Mouse (Mus musculus) kidney, embryonic 14.5 days (tissue): Measurements from ENCODE around the gene Hnrnph3. TPM values are rescaled to one million over a fixed set of nuclear protein-coding genes. Genes with fewer than 3 reads are reported as not detected.
"Not testable (repeated sequence)": the region's sequence is repeated elsewhere in the genome, so short reads cannot be mapped to it uniquely, and the experiment has no call there.

Experiments used
- ATAC-seq: fragments of 200-750 bp; cut with Nextera tagmentation; 2 replicates; pipeline ENCODE4 v1.8.0; 2017; ENCODE audit warnings: moderate number of reproducible peaks, mild to moderate bottlenecking, moderate TSS enrichment, moderate library complexity; ENCODE audit not compliant: low FRiP score, low TSS enrichment
- H3K27ac ChIP-seq: fragments of 300-500 bp; sonication (generic); 2 replicates; pipeline ENCODE4 v1.5.1; 2014; ENCODE audit warnings: low read depth, mild to moderate bottlenecking, low read length, moderate library complexity, mixed read lengths
- H3K27me3 ChIP-seq: fragments of 300-500 bp; sonication (generic); 2 replicates; pipeline ENCODE4 v1.6.1; 2014; ENCODE audit warnings: mild to moderate bottlenecking, low read length; ENCODE audit not compliant: control insufficient read depth, insufficient read depth
- H3K36me3 ChIP-seq: fragments of 300-500 bp; sonication (generic); 2 replicates; pipeline ENCODE4 v1.6.1; 2014; ENCODE audit warnings: low read length, mixed read lengths; ENCODE audit not compliant: control insufficient read depth, insufficient read depth
- H3K4me1 ChIP-seq: fragments of 300-500 bp; sonication (generic); 2 replicates; pipeline ENCODE4 v1.6.1; 2014; ENCODE audit warnings: low read length, mixed read lengths; ENCODE audit not compliant: control insufficient read depth, insufficient read depth
- H3K4me2 ChIP-seq: fragments of 300-500 bp; sonication (generic); replicated peaks from 2 replicates; pipeline ENCODE4 v1.6.1; 2014; ENCODE audit warnings: low read depth, mild to moderate bottlenecking, low read length
- H3K4me3 ChIP-seq: fragments of 300-500 bp; sonication (generic); 2 replicates; pipeline ENCODE4 v1.5.1; 2014; ENCODE audit warnings: mild to moderate bottlenecking, low read length
- H3K9ac ChIP-seq: fragments of 300-500 bp; sonication (generic); 2 replicates; pipeline ENCODE4 v1.6.1; 2014; ENCODE audit warnings: low read depth, mild to moderate bottlenecking, low read length, moderate library complexity
- H3K9me3 ChIP-seq: fragments of 300-500 bp; sonication (generic); 2 replicates; pipeline ENCODE4 v1.6.1; 2016; ENCODE audit warnings: low read length; ENCODE audit not compliant: control insufficient read depth
- WGBS: fragments of 180-500 bp; shearing (Covaris S2); extraction: QIAGEN DNeasy Blood & Tissue Kit; methylation state at CpG from one replicate; pipeline ENCODE4 v1.1.7; 2014; 5-methylcytosine and 5-hydroxymethylcytosine counted together
- polyA plus RNA-seq: library from polyadenylated mRNA; unstranded; fragments of >200 nt; fragmentation: Nextera tagmentation; extraction: Ambion mirVana; gene quantifications from 2 replicates; pipeline ENCODE4 v1.2.1, GENCODE M21; 2014

Gene Hnrnph3
- polyA plus RNA-seq, 1 experiment from 2014 or later, result 86.8 TPM

GRCm38 (mm10) chr10:63056966-63057750, 33.1 kb upstream of the Hnrnph3 start:
- H3K9me3 ChIP-seq, result no peaks in the 10 kb centered on the region
- no peaks in the 10 kb centered on the region for H3K27me3 ChIP-seq
- H3K4me2 ChIP-seq, result no peak overlapping the region; the same call in 1 of the 2 replicates
- no peak overlapping the region for H3K9ac ChIP-seq
- no peak overlapping the region for H3K27ac ChIP-seq
- H3K4me1 ChIP-seq, result no peaks in the 10 kb centered on the region
- no peak overlapping the region for H3K4me3 ChIP-seq
- 32% methylated on average over 24 of the region's 24 CpGs for WGBS
- no peaks in the 10 kb centered on the region for H3K36me3 ChIP-seq
- ATAC-seq, result 0 out of 2 replicates have a peak, but pooled peaks have one; percentile 58

DNA sequence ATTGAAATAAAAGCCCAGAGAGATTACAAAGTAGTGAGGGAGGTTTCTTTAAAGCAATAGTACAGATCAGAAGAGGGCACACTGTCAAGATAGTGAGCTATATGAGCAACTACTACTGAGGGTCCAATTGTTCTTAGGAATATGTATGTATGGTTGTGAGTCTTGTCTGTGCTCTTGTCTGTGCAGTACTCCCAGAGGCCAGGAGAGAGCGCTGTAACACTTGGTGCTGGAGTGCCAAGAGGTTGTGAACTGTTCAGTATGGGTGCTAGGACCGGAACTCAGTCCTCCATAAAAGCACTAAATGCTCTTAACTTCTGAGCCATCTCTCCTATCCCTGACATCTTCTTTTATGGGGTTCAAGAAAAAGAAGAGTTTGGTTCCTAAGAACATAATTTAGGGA, 30.6 kb upstream of the Hnrnph3 start:
- H3K9me3 ChIP-seq, result no peaks in the 10 kb centered on the region
- no peaks in the 10 kb centered on the region for H3K36me3 ChIP-seq
- WGBS, result 83% methylated on average over 2 of the region's 2 CpGs
- H3K27me3 ChIP-seq, result no peaks in the 10 kb centered on the region
- no peak overlapping the region for H3K9ac ChIP-seq
- no peak overlapping the region for H3K4me2 ChIP-seq
- ATAC-seq, result no peak
- H3K4me3 ChIP-seq, result no peak overlapping the region
- no peaks in the 10 kb centered on the region for H3K4me1 ChIP-seq
- H3K27ac ChIP-seq, result no peak overlapping the region

GRCm38 (mm10) chr10:63054071-63054470, 30.1 kb upstream of the Hnrnph3 start:
- H3K9me3 ChIP-seq, H3K36me3 ChIP-seq, ATAC-seq, H3K4me1 ChIP-seq, H3K4me3 ChIP-seq, H3K9ac ChIP-seq, H3K4me2 ChIP-seq, H3K27me3 ChIP-seq, H3K27ac ChIP-seq: not testable (repeated sequence)
- 84% methylated on average over 6 of the region's 6 CpGs for WGBS

GRCm38 (mm10) chr10:63053007-63053406, 29.0 kb upstream of the Hnrnph3 start:
- H3K4me1 ChIP-seq, result no peaks in the 10 kb centered on the region
- no peak overlapping the region for H3K9ac ChIP-seq
- no peaks in the 10 kb centered on the region for H3K27me3 ChIP-seq
- no peak overlapping the region for H3K27ac ChIP-seq
- 60% methylated on average over 6 of the region's 6 CpGs for WGBS
- no peaks in the 10 kb centered on the region for H3K9me3 ChIP-seq
- no peak overlapping the region for H3K4me2 ChIP-seq
- ATAC-seq, result no peak
- H3K4me3 ChIP-seq, result no peak overlapping the region
- H3K36me3 ChIP-seq, result no peaks in the 10 kb centered on the region

DNA sequence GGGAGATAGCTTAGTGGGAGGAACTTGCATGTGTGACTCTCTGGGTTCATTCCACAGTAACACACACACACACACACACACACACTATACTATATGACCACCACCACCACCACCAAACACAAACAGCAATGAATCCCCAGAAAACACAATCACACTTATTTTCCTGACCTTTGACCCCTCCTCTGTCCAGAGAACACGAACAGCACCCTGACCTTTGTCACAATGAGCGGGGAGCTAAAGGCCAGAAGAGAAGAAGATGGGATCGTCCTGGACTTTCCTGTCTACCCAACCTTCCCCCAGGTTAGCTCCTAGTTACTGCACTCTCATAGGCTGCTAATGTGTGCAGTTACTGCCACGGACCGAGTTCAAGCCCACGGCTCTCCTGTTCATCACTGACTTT, 28.0 kb upstream of the Hnrnph3 start:
- Histone ChIP-seq H3K27ac (no peak overlapping the region), H3K4me2 (no peak overlapping the region), H3K9ac (no peak overlapping the region), H3K4me3 (no peak overlapping the region), H3K27me3 (no peaks in the 10 kb centered on the region), H3K9me3 (no peaks in the 10 kb centered on the region), H3K4me1 (no peaks in the 10 kb centered on the region), H3K36me3 (no peaks in the 10 kb centered on the region)
- WGBS, result 81% methylated on average over 6 of the region's 6 CpGs
- no peak for ATAC-seq

- no peak for ATAC-seq
- Histone ChIP-seq H3K4me2 (no peak overlapping the region), H3K4me1 (no peaks in the 10 kb centered on the region), H3K9ac (no peak overlapping the region), H3K27ac (no peak overlapping the region), H3K36me3 (no peaks in the 10 kb centered on the region), H3K9me3 (no peaks in the 10 kb centered on the region), H3K27me3 (no peaks in the 10 kb centered on the region), H3K4me3 (no peak overlapping the region)
- WGBS, result 82% methylated on average over 7 of the region's 7 CpGs
Measured at GRCm38 (mm10) chr10:63051267-63051666, 27.2 kb upstream of the Hnrnph3 start.

GRCm38 (mm10) chr10:63049106-63049505, 25.1 kb upstream of the Hnrnph3 start:
- 61% methylated on average over 1 of the region's 2 CpGs for WGBS

DNA sequence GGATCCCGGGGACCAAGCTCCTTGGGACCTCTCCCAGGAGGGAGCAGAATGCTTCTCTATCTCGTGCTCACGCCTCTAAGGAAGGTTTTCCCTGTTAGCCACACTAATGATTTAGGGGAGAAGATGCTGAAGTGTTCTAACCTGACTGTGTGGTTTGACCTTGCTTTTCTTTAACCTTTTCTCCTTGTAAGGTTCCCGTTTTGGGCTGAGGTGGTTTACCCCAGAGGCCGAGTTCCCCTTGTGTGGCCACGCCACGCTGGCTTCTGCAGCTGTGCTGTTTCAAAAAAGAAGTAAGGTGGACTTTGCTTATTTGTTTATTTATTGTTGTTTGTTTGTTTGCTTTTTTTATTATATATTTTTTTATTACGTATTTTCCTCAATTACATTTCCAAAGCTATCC, 23.7 kb upstream of the Hnrnph3 start:
- 93% methylated on average over 8 of the region's 8 CpGs for WGBS
- no peak for ATAC-seq
- Histone ChIP-seq H3K36me3 (no peaks in the 10 kb centered on the region), H3K27ac (no peak overlapping the region), H3K9me3 (no peaks in the 10 kb centered on the region), H3K4me1 (no peaks in the 10 kb centered on the region), H3K4me2 (no peak overlapping the region), H3K4me3 (no peak overlapping the region), H3K27me3 (no peaks in the 10 kb centered on the region), H3K9ac (no peak overlapping the region)

More at GRCm38 (mm10) chr10:63049106-63049505, 25.1 kb upstream of the Hnrnph3 start:
- Histone ChIP-seq H3K4me2 (no peak overlapping the region), H3K4me3 (no peak overlapping the region), H3K9me3 (no peaks in the 10 kb centered on the region), H3K4me1 (no peaks in the 10 kb centered on the region), H3K9ac (no peak overlapping the region), H3K27me3 (no peaks in the 10 kb centered on the region), H3K36me3 (no peaks in the 10 kb centered on the region), H3K27ac (no peak overlapping the region)
- ATAC-seq, result no peak

DNA sequence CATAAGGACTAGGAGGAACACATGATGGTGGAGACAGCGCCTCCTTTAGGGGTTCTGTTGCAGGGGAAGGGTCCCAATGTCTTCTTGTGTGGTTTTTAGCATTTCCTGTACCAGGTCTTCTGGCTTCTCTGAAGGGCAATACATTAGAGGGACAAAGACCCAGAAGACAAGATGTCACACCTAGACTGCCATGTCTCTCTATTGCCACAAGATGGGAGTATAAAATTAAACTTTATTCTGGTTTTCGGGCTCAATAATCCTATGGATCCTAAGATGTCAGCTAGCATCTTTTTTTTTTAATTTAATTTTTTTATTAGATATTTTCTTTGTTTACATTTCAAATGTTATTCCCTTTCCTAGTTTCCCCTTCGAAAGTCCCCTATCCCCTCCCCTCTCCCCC, 19.1 kb upstream of the Hnrnph3 start:
- no peaks in the 10 kb centered on the region for H3K27me3 ChIP-seq
- no peaks in the 10 kb centered on the region for H3K4me1 ChIP-seq
- WGBS, result 70% methylated on average over 3 of the region's 3 CpGs
- ATAC-seq, result no peak
- no peak overlapping the region for H3K27ac ChIP-seq
- H3K4me2 ChIP-seq, result no peak overlapping the region
- H3K4me3 ChIP-seq, result no peak overlapping the region
- no peaks in the 10 kb centered on the region for H3K9me3 ChIP-seq
- no peak overlapping the region for H3K9ac ChIP-seq
- H3K36me3 ChIP-seq, result no peaks in the 10 kb centered on the region
